Mouse (Mus musculus): ENCODE measurements around the gene Eif3c. TPM values are rescaled to one million over a fixed set of nuclear protein-coding genes. Genes with fewer than 3 reads are reported as not detected.
A peak's percentile ranks its signal among the peaks of the same experiment; 100 is the strongest.

Eif3c gene
- total RNA-seq (2021), result 100 to 1,000 TPM; 199 to 243 TPM
- long read RNA-seq, experiment 1, transcript Eif3c-201 (21 exons, 3,383 nt), result major isoform, 202 of 257 reads
- long read RNA-seq, experiment 1, partial matches to known transcripts, result 48 of 257 reads
- long read RNA-seq, experiment 1, other reads (novel, unspliced or antisense), result 7 of 257 reads
- long read RNA-seq, experiment 2, transcript Eif3c-201 (21 exons, 3,383 nt), result major isoform, 246 of 365 reads
- long read RNA-seq, experiment 2, partial matches to known transcripts, result 111 of 365 reads
- long read RNA-seq, experiment 2, other reads (novel, unspliced or antisense), result 8 of 365 reads

DNA sequence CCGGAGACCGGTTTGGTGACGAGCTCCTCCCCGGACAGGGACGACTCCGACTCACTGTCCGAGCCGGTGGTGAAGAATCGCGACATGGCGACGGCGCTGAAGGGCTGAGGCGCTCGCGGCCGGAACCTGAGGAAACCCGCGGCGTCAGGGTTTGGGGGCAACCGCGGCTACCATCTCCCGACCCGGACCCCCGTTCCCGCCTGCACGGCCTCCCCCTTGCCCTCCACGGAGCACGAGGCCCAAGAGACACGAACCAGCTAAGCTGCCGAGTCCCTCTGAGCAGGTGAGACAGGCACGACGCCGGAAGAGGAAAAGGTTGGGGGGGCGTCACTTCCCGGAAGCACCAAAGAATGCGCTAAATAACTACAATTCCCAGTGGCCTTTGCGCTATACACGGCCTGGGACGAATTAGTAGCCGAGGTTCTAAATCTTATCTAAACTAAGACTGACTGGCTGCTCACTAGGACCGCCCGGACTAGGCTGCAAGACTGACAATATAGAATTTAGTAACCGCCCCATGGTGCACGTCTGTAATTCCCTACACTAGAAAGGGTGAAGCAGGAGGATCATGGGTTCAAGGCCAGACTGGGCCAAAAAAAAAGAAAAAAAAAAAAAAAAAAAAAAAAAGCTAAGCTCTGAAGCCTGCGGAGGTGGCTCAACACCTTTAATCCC lies at the start of gene Eif3c:
Eif3c (minus strand) TSS at position 318 of the 672 bp plus-strand sequence.
- peak; percentile 72 to 78 for DNase-seq (ENCODE audit: low spot score in 2 of 2)

DNA sequence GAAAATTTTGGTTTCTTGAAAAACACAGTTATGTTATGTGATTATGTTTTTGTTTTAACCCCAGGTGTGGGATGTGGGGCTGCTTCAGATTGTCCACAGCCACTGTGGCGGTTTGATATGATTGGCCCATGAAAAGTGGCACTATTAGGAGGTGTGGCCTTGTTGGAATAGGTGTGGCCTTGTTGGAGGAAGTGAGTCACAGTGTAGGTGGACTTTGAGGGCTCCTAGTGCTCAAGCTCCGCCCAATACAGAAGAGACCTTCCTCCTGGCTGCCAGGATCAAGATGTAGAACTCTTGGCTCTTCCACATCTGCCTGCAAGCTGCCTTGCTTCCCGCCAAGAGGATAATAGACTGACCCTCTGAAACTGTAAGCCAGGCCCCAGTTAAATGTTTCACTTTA lies 46.5 kb upstream of the Eif3c start:
- DNase-seq (ENCODE audit: low spot score in 2 of 2), result no peak

DNA sequence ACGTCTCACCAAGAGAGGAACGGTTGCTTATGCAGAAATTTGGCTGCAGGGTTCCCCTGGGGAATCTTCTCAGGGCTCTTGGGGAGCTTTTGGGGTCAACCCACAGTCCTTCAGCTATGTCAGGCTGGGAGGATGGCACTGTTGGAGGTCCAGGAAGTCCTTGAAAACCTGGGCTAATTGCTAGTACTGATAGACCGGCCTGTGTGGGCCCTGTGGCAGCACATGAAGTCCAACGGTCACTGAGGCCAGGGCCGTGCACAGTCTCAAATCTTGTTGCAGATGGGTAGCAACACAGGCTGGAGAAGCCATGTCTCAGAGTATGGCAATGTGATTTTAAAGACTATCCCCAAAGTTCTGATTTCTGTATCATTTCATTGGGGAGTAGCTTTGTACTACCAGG lies 41.6 kb upstream of the Eif3c start:
- DNase-seq (ENCODE audit: low spot score in 2 of 2), result no peak

DNA sequence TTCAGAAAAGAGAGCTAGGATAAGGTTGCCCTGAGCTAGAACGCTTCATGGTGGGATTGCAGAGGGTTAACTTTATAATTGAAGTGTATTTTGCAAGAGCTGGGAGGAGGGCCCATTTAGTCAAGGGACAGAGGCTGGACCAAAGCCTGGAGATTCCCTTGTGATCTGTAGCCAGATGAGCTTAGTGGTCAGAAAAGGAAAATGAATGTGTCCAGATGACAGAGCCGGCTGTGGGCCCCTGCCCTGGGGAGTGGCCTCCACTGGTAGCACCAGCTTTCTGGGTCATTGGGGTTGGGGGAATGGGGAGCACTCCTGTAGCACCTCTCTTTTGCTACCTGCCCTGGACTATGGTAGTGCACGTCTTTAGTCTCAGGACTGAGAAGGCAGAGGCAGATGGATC lies 40.9 kb upstream of the Eif3c start:
- no peak for DNase-seq (ENCODE audit: low spot score in 2 of 2)

DNA sequence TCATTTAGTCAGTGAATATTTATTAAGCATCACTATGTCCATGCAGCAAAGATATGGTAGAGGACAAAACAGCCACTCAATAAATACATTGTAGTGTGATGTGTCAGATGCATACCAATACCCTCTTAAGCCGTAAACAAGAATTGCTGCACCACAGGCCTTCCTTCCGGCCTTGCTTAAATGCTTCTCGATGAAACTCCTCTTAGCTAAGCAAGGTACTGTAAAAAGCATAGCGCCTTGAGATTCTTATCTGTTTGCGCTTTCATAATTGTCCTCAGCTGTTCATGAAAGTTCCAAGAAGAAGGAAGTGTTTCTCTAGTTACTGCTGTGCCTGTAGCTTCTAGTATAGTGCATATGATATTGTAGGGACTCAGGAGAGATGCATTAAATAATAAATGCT lies 40.4 kb upstream of the Eif3c start:
- DNase-seq (ENCODE audit: low spot score in 2 of 2), result no peak

DNA sequence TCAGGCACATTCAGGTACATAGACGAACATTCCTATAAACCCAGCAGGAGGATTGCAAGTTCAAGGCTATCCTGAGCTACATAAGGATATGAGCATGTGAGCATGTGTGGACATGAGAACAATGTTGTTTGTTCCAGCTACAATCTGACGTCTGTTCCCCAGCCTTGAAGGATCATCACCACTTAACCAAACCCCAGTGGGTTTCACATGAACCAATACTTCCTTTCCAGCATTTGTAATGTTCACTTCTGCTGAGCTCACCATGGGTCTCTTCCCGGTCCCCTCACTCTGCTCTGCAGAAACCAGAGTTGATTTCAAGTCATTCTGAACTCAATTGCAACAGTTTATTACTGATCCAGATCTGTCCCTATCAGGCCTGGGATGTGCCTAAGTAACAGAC lies 36.4 kb upstream of the Eif3c start:
- no peak for DNase-seq (ENCODE audit: low spot score in 2 of 2)

DNA sequence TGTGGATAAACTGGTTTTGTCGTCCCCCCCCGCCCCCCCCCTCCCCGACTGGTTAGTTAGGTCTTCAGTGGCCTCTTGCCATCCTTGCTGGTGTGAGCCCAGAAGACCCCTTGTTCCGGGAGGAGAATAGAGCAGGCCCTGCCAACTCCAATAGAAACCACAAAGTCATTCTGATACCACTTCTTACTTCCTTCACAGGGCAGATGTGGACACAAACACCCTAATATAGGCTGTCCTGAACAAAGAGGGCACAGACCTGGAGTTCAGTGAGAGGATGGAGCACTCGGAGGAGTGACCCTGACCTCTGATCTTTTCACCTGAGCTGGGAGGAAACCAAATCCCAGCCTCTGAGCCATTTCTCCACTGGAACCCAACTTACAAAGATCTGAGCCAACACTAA lies 35.7 kb upstream of the Eif3c start:
- DNase-seq (ENCODE audit: low spot score in 2 of 2), result no peak

DNA sequence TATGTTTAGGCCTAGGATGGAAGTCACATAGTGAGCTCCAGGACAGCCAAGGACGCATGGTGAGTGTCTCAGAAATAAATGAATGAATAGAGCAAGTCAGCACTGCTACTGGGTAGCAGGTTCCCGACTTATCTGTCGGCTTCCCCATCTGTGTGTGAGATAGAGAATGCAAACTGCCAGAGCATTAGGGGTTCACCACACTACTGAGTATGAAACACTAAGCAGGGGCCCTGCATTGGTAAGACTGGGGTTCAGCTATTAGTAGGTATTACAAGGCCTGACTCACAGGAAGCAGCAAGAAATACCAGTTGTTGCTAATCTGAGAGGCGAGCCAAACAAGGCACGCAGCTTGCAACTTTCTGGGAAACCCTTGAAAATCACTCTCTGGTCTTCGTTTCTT lies 32.7 kb upstream of the Eif3c start:
- no peak for DNase-seq (ENCODE audit: low spot score in 2 of 2)

DNA sequence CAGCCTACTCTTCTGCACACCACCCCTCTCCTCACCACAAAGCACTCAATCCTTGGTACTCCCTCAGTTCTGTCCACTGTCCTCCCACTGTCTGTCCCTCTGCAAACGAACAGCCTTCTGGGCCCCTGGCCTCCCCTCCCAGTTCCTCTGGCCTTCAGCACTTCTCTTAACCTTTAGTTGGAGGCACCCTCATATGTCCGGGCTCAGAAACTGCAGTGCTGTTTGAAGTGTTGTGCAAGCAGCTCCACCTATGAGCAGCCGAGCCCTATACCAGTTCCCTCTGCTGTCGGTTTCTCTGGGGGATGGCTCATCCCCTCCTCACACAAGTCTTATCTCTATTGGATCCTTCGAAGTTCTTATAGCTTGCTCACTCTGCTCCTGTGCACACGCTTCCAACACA lies 30.2 kb upstream of the Eif3c start:
- DNase-seq (ENCODE audit: low spot score in 2 of 2), result no peak

DNA sequence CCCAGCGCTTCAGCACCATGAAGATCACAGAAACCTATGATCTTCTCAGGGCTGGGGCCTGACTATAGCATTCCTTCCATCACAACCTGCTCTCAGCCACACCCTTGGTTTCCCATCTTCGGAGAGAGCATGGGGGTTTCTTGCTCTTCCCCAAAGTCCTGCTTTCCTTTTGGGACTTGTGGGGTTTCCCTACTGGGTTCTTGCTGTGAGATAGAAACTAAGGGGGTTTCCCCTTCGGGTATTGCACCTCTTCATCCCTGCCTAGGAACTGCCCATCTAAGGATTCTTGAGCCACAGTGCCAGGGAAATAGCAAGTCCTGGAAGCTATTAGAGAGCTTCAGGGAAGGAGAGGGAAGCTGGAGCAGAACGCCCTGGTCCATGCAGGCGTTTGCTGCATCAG lies 29.7 kb upstream of the Eif3c start:
- DNase-seq (ENCODE audit: low spot score in 2 of 2), result no peak

DNA sequence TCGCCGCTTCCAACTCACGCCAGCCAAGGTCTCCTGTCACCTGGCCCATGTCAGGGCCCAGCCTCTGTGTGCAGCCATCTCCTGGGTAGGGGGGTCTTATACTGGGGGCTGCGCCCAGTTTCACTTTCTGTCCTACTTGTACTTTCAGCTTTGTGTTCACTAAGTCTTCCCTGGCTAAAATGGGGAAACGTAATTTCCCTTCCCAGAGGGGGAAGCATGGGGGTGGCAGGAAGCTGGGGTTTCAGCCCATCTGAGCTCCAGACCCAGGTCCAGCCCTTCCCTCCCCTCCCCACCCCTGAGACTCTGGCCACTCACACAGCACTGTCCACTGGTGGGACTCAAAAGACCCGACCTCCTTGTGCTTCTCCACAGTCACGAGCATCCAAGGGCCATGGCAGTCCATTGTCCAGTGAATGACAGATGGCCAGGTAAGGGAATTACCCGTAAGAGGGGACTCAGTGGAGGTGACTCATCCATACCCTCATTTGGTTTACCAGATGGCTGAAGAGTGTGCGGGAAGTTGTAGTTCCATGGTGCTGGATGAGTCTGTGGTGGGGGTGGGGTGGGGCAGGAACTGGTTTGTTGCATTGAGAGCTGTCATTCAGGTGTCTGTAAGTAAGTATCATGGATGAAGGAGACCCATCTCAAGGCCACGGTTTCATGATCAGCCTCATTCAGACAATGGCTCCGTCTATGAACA lies 28.8 kb upstream of the Eif3c start, which contains the start of gene Il27:
Il27 (minus strand) TSS at position 80 of the 700 bp plus-strand sequence.
- no peak for DNase-seq (ENCODE audit: low spot score in 2 of 2)

DNA sequence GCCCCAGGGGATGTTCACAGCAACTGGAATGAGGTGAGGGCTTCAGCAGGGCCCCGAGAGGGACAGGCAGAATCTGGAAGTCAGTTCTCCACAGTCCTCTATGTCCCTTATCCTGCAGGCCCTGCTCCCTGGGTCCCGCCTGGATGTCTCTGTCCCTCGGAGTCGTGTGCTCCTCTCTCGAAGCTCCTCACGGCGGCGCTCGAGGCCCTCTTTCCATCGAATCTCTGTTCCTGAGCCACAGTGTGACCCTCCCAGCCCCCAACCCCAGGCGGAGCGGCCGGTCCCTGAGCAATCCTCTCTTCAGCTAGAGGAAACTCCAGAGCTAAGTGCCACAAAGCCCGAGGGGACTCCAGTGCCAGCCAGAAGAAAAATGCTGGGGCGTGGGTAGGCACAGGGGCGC lies 21.6 kb upstream of the Eif3c start:
- DNase-seq (ENCODE audit: low spot score in 2 of 2), result peak in 1 of 2 experiments; percentile 39

DNA sequence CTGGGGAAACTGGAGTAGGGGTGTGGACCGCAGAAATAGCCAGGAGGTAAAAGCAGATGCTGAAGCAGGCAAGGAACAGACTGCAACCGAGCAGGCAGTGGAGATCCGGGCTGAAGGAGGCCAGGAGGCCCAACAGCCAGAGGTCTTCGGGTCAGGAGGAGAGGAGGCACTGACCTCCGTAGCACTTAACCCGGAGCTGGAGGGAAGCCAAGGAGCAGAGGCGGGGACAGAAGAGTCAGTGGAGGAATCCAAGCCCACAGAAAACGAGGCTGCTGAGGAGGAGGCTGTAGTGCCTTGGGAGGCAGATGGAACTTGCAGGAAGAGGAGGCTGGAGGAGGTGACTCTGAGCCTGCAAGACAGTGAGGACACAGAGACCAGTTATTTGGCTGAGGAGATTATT lies 20.6 kb upstream of the Eif3c start:
- peak in 1 of 2 experiments; percentile 46 for DNase-seq (ENCODE audit: low spot score in 2 of 2)

DNA sequence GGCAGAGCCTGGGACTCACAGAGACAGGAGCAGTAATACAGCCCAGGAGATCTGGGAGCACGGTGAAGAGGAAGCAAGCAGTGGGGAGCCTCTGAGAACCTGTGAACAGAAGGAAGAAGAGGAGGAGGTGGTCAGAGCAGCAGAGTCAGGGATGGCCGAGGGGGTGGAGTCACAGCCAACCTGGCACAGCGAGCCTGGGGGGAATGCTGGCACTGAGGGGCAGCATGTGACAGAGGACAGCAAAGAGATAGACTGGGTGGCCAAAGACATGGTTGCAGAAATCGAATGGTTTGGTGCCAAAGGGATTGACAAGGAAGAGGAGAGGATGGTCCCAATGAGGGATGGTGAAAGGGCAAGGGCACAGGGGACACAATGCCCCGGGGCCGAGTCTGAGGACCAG lies 19.5 kb upstream of the Eif3c start, which contains the start of gene Cln3:
Cln3 (minus strand) TSS at position 101 of the 400 bp plus-strand sequence.
- DNase-seq (ENCODE audit: low spot score in 2 of 2), result no peak

DNA sequence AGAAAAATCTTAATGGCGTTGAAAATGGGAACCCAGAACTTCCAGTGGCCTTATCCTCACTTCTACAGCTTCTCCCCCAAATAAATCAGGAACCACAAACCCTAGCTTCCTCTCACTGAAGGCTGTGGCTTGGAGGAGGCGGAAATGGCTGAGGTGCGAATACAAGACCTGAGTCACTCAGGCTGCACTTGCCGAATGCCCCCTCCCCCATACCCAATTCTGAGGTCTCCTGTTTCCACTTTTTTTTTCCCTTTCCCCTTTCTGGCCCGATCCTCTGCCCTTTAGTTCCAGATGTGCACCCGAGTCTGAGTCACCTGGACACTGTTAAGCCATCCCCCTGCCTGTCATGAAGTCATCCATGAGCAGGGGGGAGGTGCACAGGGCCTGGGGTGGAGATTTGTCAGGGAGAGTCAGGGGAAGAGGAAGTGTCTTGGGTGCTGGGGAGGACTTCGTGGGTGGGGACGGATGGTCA lies 18.3 kb upstream of the Eif3c start, which contains the start of gene Apobr:
Apobr (plus strand) TSS at position 437 of the 472 bp plus-strand sequence.
- DNase-seq (ENCODE audit: low spot score in 2 of 2), result no peak

DNA sequence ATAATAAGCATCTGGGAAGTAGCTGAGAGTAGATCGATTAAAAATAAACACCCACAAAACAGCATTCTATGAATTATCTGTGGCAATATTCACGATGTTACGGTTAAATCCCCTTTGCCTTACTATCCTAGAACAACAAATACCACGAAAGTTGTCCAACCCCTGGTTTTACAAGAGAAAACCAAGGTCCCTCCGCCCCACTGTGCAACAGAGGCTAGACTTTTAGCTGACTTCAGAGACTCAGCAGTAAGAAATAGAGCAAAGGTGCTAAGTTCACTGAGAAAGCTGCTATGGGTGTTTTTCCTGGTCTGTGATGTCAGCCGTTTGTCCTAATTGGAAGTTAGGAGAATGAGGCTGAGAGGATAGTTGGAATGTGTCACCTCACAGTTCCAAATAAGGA lies 17.6 kb upstream of the Eif3c start:
- no peak for DNase-seq (ENCODE audit: low spot score in 2 of 2)

DNA sequence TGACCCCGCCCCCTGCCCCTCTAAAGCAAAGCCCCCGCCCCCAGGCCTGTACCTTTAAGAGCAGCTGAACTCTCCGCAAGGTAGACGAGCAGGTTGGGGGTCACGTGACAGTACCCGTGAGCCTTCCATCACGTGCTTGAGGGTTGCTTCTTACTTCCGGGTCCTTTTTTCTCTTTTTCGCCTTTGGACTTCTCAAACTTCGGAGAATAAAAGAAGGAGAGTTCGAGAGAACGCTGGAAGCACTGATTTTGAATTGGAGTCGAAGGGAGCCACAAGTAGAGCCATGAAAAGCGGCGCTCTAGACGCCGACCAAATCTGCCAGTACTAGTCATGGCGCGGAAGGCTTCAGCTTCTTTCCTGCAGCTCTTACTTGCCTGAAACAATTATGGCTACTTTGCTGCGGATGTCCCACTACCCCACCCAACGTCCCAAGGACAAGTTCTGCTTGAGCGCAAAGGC lies 17.1 kb upstream of the Eif3c start:
- peak; percentile 69 to 72 for DNase-seq (ENCODE audit: low spot score in 2 of 2)

DNA sequence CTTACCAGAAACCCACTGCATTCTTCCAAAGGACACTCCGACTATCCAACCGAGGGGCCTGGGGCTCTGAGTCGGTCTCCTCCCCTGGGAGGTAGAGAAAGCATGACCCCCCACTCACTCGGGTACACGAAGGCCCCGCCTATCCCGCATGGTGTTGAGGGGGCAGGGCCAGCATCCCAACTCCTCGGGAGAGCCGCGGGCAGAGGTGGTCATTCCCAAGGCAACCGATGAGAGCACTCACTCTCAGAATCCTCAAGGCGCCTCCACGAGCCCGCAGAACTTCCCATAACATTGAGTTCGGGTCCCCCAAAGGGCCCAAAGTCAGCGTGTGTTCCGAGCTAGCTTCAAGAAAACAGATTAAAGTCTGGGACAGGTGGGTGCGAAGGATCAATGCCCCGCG lies 16.5 kb upstream of the Eif3c start:
- DNase-seq (ENCODE audit: low spot score in 2 of 2), result no peak

DNA sequence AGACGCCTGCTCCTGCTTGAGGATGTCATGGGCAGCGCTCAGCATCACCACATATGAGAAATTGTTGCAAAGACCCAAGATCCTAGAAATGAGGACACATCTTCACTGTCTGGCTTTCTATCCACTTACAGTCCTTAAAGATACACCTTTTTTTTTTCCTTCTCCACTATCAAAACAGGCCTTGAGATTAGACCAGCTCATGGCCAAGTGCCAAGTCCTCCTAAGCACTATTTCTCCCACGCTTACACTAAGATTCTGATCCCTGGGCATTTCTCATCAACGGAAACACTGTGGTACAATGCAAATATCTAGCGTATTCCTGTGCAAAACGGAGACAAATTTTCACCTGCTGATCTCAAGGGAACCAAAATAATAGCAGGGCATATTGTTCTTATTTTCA lies 15.4 kb upstream of the Eif3c start:
- DNase-seq (ENCODE audit: low spot score in 2 of 2), result no peak

DNA sequence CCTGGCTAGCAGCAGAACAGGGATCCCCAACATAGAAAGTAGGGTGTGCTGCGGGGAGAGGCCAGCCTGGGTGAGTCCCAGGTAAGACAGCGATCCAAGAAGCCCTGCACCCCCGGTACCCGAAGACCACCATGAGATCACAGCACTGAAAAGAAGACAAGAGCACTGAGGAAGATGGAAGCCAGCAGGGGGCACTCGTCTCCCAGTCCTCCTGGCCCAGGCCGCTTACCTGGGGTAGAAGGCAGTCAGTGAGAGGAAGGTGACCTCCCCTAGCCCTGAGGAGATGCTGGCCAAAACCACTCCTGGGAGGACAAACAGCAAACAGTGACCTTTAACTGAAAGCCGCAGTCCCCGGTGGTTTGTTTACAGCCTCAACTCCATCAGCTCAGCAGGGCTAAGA lies 13.0 kb upstream of the Eif3c start:
- peak in 1 of 2 experiments; percentile 64 for DNase-seq (ENCODE audit: low spot score in 2 of 2)

DNA sequence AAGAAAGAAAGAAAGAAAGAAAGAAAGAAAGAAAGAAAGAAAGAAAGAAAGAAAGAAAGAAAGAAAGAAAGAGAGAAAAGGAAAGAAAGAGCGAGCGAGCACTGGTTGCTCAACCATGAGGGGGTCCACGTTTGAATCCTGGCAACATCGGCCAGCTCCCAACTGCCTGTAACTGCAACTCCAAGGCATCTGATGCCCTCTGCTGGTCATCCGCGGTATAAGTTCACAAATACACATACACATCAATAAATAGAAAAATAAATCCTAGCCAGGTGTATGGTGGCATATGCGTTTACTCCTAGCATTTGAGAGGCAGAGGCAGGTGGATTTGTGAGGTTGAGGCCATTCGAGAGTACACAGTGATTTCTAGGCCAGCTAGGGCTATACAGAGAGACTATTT lies 10.7 kb upstream of the Eif3c start:
- DNase-seq (ENCODE audit: low spot score in 2 of 2), result peak; percentile 50 to 61

DNA sequence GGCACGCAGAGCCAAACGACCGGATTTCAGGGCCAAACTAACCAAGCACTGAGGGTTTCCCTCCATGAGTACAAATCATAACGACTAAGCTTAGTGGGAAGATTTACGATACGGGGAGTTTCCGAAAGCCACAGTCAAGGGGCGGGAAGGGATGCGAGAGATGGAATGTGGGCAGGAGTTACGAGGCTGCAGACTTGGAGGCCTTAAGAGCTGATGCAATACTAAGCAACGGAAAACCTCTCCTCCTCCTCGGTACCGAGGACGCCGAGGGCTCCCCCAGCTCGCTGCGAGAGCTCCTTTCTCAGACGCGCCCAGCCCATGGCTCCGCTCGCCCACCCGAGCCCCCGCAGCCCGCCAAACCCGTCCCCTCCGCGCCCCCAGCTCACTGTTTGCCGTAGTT lies 518 bp downstream of the Eif3c start:
- peak in 1 of 2 experiments; percentile 23 for DNase-seq (ENCODE audit: low spot score in 2 of 2)

Measured in adrenal gland, adult 18-20 months (tissue).